Mouse (Mus musculus): ENCODE data around the gene Dleu7. TPM values are rescaled to one million over a fixed set of nuclear protein-coding genes. Genes with fewer than 3 reads are reported as not detected.

The Dleu7 gene
- polyA plus RNA-seq, 1 experiment from 2014 or later: 20.4 TPM

GRCm38 (mm10) chr14:62323457-62323856 lies 30.6 kb upstream of the Dleu7 start:
- Histone ChIP-seq H3K4me1 (peaks cover 32% of the 10 kb centered on the region), H3K4me2 (no peak overlapping the region), H3K27me3 (no peaks in the 10 kb centered on the region), H3K36me3 (ENCODE audit: poor library complexity, severe bottlenecking) (no peaks in the 10 kb centered on the region), H3K9ac (no peak overlapping the region), H3K27ac (no peak overlapping the region), H3K9me3 (replicated peaks) (no peaks in the 10 kb centered on the region), H3K4me3 (no peak overlapping the region)
- 89% methylated on average over 5 of the region's 5 CpGs for WGBS
- no peak for ATAC-seq

GRCm38 (mm10) chr14:62322581-62323344 lies 29.9 kb upstream of the Dleu7 start:
- Histone ChIP-seq H3K9me3 (replicated peaks) (no peaks in the 10 kb centered on the region), H3K9ac (no peak overlapping the region), H3K4me1 (peaks cover 32% of the 10 kb centered on the region), H3K36me3 (ENCODE audit: poor library complexity, severe bottlenecking) (no peaks in the 10 kb centered on the region), H3K27me3 (no peaks in the 10 kb centered on the region), H3K27ac (peak overlapping the region; percentile 11), H3K4me2 (no peak overlapping the region), H3K4me3 (no peak overlapping the region)
- peak; percentile 50; the same call in 1 of the 2 replicates for ATAC-seq
- 26% methylated on average over 6 of the region's 6 CpGs for WGBS

- Histone ChIP-seq H3K9me3 (replicated peaks) (no peaks in the 10 kb centered on the region), H3K27ac (no peak overlapping the region), H3K9ac (no peak overlapping the region), H3K27me3 (no peaks in the 10 kb centered on the region), H3K4me1 (peaks cover 33% of the 10 kb centered on the region), H3K36me3 (ENCODE audit: poor library complexity, severe bottlenecking) (no peaks in the 10 kb centered on the region), H3K4me3 (no peak overlapping the region), H3K4me2 (no peak overlapping the region)
- ATAC-seq: no peak
- 94% methylated on average over 1 of the region's 1 CpGs for WGBS
Measured at GRCm38 (mm10) chr14:62311672-62312071, 18.8 kb upstream of the Dleu7 start.

- Histone ChIP-seq H3K9ac (no peak overlapping the region), H3K4me1 (peaks cover 33% of the 10 kb centered on the region), H3K36me3 (ENCODE audit: poor library complexity, severe bottlenecking) (no peaks in the 10 kb centered on the region), H3K27me3 (no peaks in the 10 kb centered on the region), H3K4me3 (no peak overlapping the region), H3K9me3 (replicated peaks) (no peaks in the 10 kb centered on the region), H3K27ac (no peak overlapping the region), H3K4me2 (no peak overlapping the region)
- WGBS: 26% methylated on average over 2 of the region's 2 CpGs
- ATAC-seq: peak; percentile 65
Measured at GRCm38 (mm10) chr14:62309026-62309425, 16.2 kb upstream of the Dleu7 start.

- H3K36me3 ChIP-seq (ENCODE audit: poor library complexity, severe bottlenecking): no peaks in the 10 kb centered on the region
- H3K27me3 ChIP-seq: no peaks in the 10 kb centered on the region
- H3K27ac ChIP-seq: no peak overlapping the region
- peak; percentile 24; the same call in 1 of the 2 replicates for ATAC-seq
- peaks cover 29% of the 10 kb centered on the region for H3K4me1 ChIP-seq
- no peak overlapping the region for H3K4me2 ChIP-seq
- H3K4me3 ChIP-seq: no peak overlapping the region
- 96% methylated on average over 1 of the region's 1 CpGs for WGBS
- H3K9me3 ChIP-seq (replicated peaks): no peaks in the 10 kb centered on the region
- H3K9ac ChIP-seq: no peak overlapping the region
Measured at GRCm38 (mm10) chr14:62307555-62307954, 14.7 kb upstream of the Dleu7 start.

GRCm38 (mm10) chr14:62300031-62300430 lies 7.2 kb upstream of the Dleu7 start:
- ATAC-seq: no peak
- 93% methylated on average over 3 of the region's 3 CpGs for WGBS

GRCm38 (mm10) chr14:62298808-62299207 lies 6.0 kb upstream of the Dleu7 start:
- Histone ChIP-seq H3K4me2 (no peak overlapping the region), H3K27ac (no peak overlapping the region), H3K9ac (no peak overlapping the region), H3K9me3 (replicated peaks) (no peaks in the 10 kb centered on the region), H3K36me3 (ENCODE audit: poor library complexity, severe bottlenecking) (no peaks in the 10 kb centered on the region), H3K27me3 (no peaks in the 10 kb centered on the region), H3K4me1 (no peaks in the 10 kb centered on the region), H3K4me3 (no peak overlapping the region)
- WGBS: 78% methylated on average over 1 of the region's 1 CpGs
- no peak for ATAC-seq

More at GRCm38 (mm10) chr14:62300031-62300430, 7.2 kb upstream of the Dleu7 start:
- no peaks in the 10 kb centered on the region for H3K4me1 ChIP-seq
- H3K36me3 ChIP-seq (ENCODE audit: poor library complexity, severe bottlenecking): no peaks in the 10 kb centered on the region
- no peak overlapping the region for H3K9ac ChIP-seq
- H3K27me3 ChIP-seq: no peaks in the 10 kb centered on the region
- no peak overlapping the region for H3K27ac ChIP-seq
- no peak overlapping the region for H3K4me2 ChIP-seq
- no peaks in the 10 kb centered on the region for H3K9me3 ChIP-seq (replicated peaks)
- no peak overlapping the region for H3K4me3 ChIP-seq

GRCm38 (mm10) chr14:62292166-62292487 lies 720 bp downstream of the Dleu7 start:
- H3K9me3 ChIP-seq (replicated peaks): no peaks in the 10 kb centered on the region
- no peaks in the 10 kb centered on the region for H3K27me3 ChIP-seq
- peak overlapping the region; percentile 97 for H3K4me2 ChIP-seq
- peaks cover 18% of the 10 kb centered on the region for H3K4me1 ChIP-seq
- 55% methylated on average over 7 of the region's 7 CpGs for WGBS
- no peaks in the 10 kb centered on the region for H3K36me3 ChIP-seq (ENCODE audit: poor library complexity, severe bottlenecking)
- H3K9ac ChIP-seq: peak overlapping the region; percentile 85
- H3K4me3 ChIP-seq: peak overlapping the region; percentile 63
- peak overlapping the region; percentile 60; the same call in 1 of the 2 replicates for H3K27ac ChIP-seq
- no peak for ATAC-seq

GRCm38 (mm10) chr14:62291406-62291987 lies 1.4 kb downstream of the Dleu7 start:
- no peak overlapping the region for H3K27ac ChIP-seq
- ATAC-seq: no peak

GRCm38 (mm10) chr14:62288731-62289130 lies 4.1 kb downstream of the Dleu7 start:
- no peak overlapping the region for H3K4me2 ChIP-seq
- no peaks in the 10 kb centered on the region for H3K27me3 ChIP-seq
- H3K36me3 ChIP-seq (ENCODE audit: poor library complexity, severe bottlenecking): no peaks in the 10 kb centered on the region
- no peak overlapping the region for H3K4me3 ChIP-seq
- no peak for ATAC-seq
- no peak overlapping the region for H3K9ac ChIP-seq
- no peak overlapping the region for H3K27ac ChIP-seq
- 95% methylated on average over 3 of the region's 3 CpGs for WGBS
- no peaks in the 10 kb centered on the region for H3K9me3 ChIP-seq (replicated peaks)
- peaks cover 18% of the 10 kb centered on the region for H3K4me1 ChIP-seq

More at GRCm38 (mm10) chr14:62291406-62291987, 1.4 kb downstream of the Dleu7 start:
- Histone ChIP-seq H3K9ac (no peak overlapping the region), H3K9me3 (replicated peaks) (no peaks in the 10 kb centered on the region), H3K4me1 (peaks cover 18% of the 10 kb centered on the region), H3K4me3 (peak overlapping the region; percentile 63), H3K27me3 (no peaks in the 10 kb centered on the region), H3K36me3 (ENCODE audit: poor library complexity, severe bottlenecking) (no peaks in the 10 kb centered on the region), H3K4me2 (peak overlapping the region; percentile 97)
- WGBS: 95% methylated on average over 1 of the region's 1 CpGs

GRCm38 (mm10) chr14:62282974-62283373 lies 9.9 kb downstream of the Dleu7 start:
- no peak overlapping the region for H3K4me3 ChIP-seq
- H3K27ac ChIP-seq: no peak overlapping the region
- H3K27me3 ChIP-seq: no peaks in the 10 kb centered on the region
- H3K4me2 ChIP-seq: no peak overlapping the region
- H3K9me3 ChIP-seq (replicated peaks): no peaks in the 10 kb centered on the region
- H3K36me3 ChIP-seq (ENCODE audit: poor library complexity, severe bottlenecking): no peaks in the 10 kb centered on the region
- 66% methylated on average over 2 of the region's 2 CpGs for WGBS
- ATAC-seq: no peak
- no peak overlapping the region for H3K9ac ChIP-seq
- 0 out of 2 replicates have a peak, but pooled peaks cover 4% of the 10 kb centered on the region for H3K4me1 ChIP-seq

GRCm38 (mm10) chr14:62273604-62274003 lies 19.2 kb downstream of the Dleu7 start:
- Histone ChIP-seq H3K36me3 (ENCODE audit: poor library complexity, severe bottlenecking) (no peaks in the 10 kb centered on the region), H3K4me3 (no peak overlapping the region), H3K9ac (no peak overlapping the region), H3K27me3 (no peaks in the 10 kb centered on the region), H3K9me3 (replicated peaks) (no peaks in the 10 kb centered on the region), H3K4me1 (no peaks in the 10 kb centered on the region), H3K4me2 (no peak overlapping the region), H3K27ac (no peak overlapping the region)
- no peak for ATAC-seq
- WGBS: 96% methylated on average over 3 of the region's 3 CpGs
